Mouse (Mus musculus) naive thymus-derived CD4-positive, alpha-beta T cell, adult 2 months (primary cell): Measurements from ENCODE around the gene Fam166a.
A peak's percentile ranks its signal among the peaks of the same experiment; 100 is the strongest.

ENCODE experiments used
- DNase-seq: peaks from one replicate; pipeline ENCODE4 v3.0.0-alpha.2; 2011; ENCODE audit warnings: low read depth

The Fam166a gene

GRCm38 (mm10) chr2:25185625-25186574 is 32.6 kb upstream of the Fam166a start:
- DNase-seq: peak; percentile 66

- DNase-seq: no peak
Measured at GRCm38 (mm10) chr2:25186575-25186930, 32.0 kb upstream of the Fam166a start.

- DNase-seq: no peak
Measured at GRCm38 (mm10) chr2:25187841-25188240, 30.7 kb upstream of the Fam166a start.

- peak; percentile 92 for DNase-seq
Measured at GRCm38 (mm10) chr2:25193330-25193770, 25.2 kb upstream of the Fam166a start.

GRCm38 (mm10) chr2:25194006-25194405 is 24.5 kb upstream of the Fam166a start:
- DNase-seq: no peak

GRCm38 (mm10) chr2:25194486-25195171 is 23.9 kb upstream of the Fam166a start:
- peak; percentile 57 for DNase-seq

GRCm38 (mm10) chr2:25195211-25196156 is 23.1 kb upstream of the Fam166a start:
- DNase-seq: peak; percentile 73

- peak; percentile 80 for DNase-seq
Measured at GRCm38 (mm10) chr2:25196172-25196954, 22.2 kb upstream of the Fam166a start, which contains the start of gene Tor4a. Gene Tor4a (minus strand): TSS chr2:25196886.

GRCm38 (mm10) chr2:25197191-25197590 is 21.4 kb upstream of the Fam166a start:
- DNase-seq: no peak

GRCm38 (mm10) chr2:25197946-25198345 is 20.6 kb upstream of the Fam166a start:
- DNase-seq: no peak

GRCm38 (mm10) chr2:25200631-25201030 is 17.9 kb upstream of the Fam166a start:
- no peak for DNase-seq

- no peak for DNase-seq
Measured at GRCm38 (mm10) chr2:25203631-25204214, 14.8 kb upstream of the Fam166a start.

GRCm38 (mm10) chr2:25207593-25207992 is 11.0 kb upstream of the Fam166a start:
- no peak for DNase-seq

GRCm38 (mm10) chr2:25210686-25211085 is 7.9 kb upstream of the Fam166a start:
- no peak for DNase-seq

GRCm38 (mm10) chr2:25211121-25211670 is 7.3 kb upstream of the Fam166a start, which contains the start of gene Nelfb:
Gene Nelfb (minus strand): TSS chr2:25211489.
- DNase-seq: peak; percentile 86

- no peak for DNase-seq
Measured at GRCm38 (mm10) chr2:25213266-25213865, 5.2 kb upstream of the Fam166a start.

- DNase-seq: no peak
Measured at GRCm38 (mm10) chr2:25214444-25214843, 4.1 kb upstream of the Fam166a start, which contains the start of gene Stpg3. Gene Stpg3 (minus strand): TSS chr2:25214637.

- DNase-seq: no peak
Measured at GRCm38 (mm10) chr2:25217666-25218065, 879 bp upstream of the Fam166a start.

- no peak for DNase-seq
Measured at GRCm38 (mm10) chr2:25221331-25221772, 2.8 kb downstream of the Fam166a start.
